In the genomic region with DNA sequence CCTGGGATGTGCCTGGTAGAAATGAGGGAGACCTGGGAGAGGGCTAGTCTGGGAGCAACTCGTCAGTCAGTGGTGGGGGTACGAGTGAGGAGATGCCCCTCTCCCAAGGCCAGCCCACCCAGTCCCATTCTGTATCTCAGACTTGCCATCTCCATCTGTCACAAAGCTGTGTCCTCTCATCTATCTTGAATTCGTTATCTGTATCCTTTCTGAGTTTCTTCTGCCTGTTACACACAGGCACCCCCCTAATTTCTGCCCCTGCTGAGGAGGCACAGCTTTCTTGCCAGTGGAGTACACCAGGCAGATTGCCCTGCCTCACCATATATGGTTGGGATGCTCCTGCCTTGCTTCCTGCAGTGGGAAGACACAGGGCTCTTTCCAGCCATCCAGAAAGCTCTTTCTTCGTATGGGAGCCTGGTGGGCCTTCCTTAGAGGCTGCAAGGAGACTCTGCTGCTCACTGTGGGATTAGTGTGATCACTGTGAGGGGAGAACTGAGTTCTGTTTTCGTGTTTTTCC, we compare ENCODE assay signal across 12 mouse cellular contexts. TPM values are rescaled to one million over a fixed set of nuclear protein-coding genes. Genes with fewer than 3 reads are reported as not detected.
DNase-seq lines count a peak whose midpoint lies in the region; TF ChIP-seq lines count a peak whose summit lies in the region.
"Had no signal": no experiment of that assay in that cellular context is flagged by ENCODE, and none has a peak within 500 bp of the region (broad histone marks: within the 10 kb centered on the region; RNA-seq: fewer than 3 reads in every experiment).

No protein-coding gene starts in this region.

- no peak for TF ChIP-seq POLR2A in heart, adult 2 months (IDR thresholded peaks at IDR 0.05; ENCODE audit: insufficient read depth, low read depth, low read length)
- TF ChIP-seq POLR2A in myocyte (IDR thresholded peaks at IDR 0.05; ENCODE audit: insufficient read length, low read depth), result no peak
- no peak for TF ChIP-seq POLR2A in kidney, adult 2 months (IDR thresholded peaks at IDR 0.05; ENCODE audit: low read depth, low read length)

- peak; percentile 35 to 44 for DNase-seq in cerebellum, adult 18-20 months
- no peak for DNase-seq in cerebellum, adult 9-10 months
- peak in 1 of 2 experiments; percentile 31 for DNase-seq in heart, adult 2 months
- no peak for DNase-seq in heart, postnatal 4 days
- peak; percentile 41 to 83 for DNase-seq in left cerebral cortex, postnatal 25 days (ENCODE audit: low spot score in 2 of 2)
- DNase-seq in left cerebral cortex, adult 18-20 months (ENCODE audit: low spot score in 2 of 2), result no peak
- no peak for DNase-seq in kidney, adult 2 months
- DNase-seq: adrenal gland, postnatal 10 days; retina, postnatal 1 day had no signal

- H3K79me2 ChIP-seq in heart, adult 2 months (replicated peaks; ENCODE audit: control insufficient read depth, insufficient read depth, low read length), result peaks cover 9% of the 10 kb centered on the region
- peaks cover 88% of the 10 kb centered on the region for H3K79me2 ChIP-seq in myocyte (ENCODE audit: control insufficient read depth, insufficient read depth)

- TF ChIP-seq CTCF in heart, adult 2 months (IDR thresholded peaks at IDR 0.05), result no peak
- no peak for TF ChIP-seq CTCF in kidney, adult 2 months (conservative IDR thresholded peaks at IDR 0.05; ENCODE audit: insufficient read depth, insufficient read length, low read depth, low read length)

- H3K4me2 ChIP-seq in myocyte (ENCODE audit: low read depth), result peak overlapping the region; percentile 65
- H3K4me2 ChIP-seq: kidney, embryonic 15.5 days; liver, embryonic 12.5 days had no signal

- no peak overlapping the region for H3ac ChIP-seq in myocyte (ENCODE audit: control insufficient read depth, insufficient read length)

- no peak overlapping the region for H3K9ac ChIP-seq in heart, adult 2 months (ENCODE audit: low read depth, low read length)
- H3K9ac ChIP-seq: kidney, embryonic 15.5 days; liver, embryonic 12.5 days had no signal

- peak overlapping the region; percentile 94 for H3K27ac ChIP-seq in heart, adult 2 months
- no peak overlapping the region for H3K27ac ChIP-seq in kidney, adult 2 months (ENCODE audit: insufficient read depth, low read depth, low read length)
- H3K27ac ChIP-seq: kidney, embryonic 15.5 days; liver, embryonic 12.5 days had no signal

- intact Hi-C loops in heart, adult 2 months (cut with DNase I), result loop anchor here (2.0 kb wide), 1 partner anchor 17 kb away; no protein-coding TSS in a partner anchor
- intact Hi-C loops in left cerebral cortex, postnatal 25 days (cut with DNase I), result no loop called here

- no peak for TF ChIP-seq EP300 in heart, adult 2 months (IDR thresholded peaks at IDR 0.05; ENCODE audit: insufficient read depth, low read depth, low read length)

- H3K4me1 ChIP-seq in heart, adult 2 months (ENCODE audit: control insufficient read depth, insufficient read depth, low read length), result peaks cover 57% of the 10 kb centered on the region
- H3K4me1 ChIP-seq in kidney, adult 2 months (ENCODE audit: control insufficient read depth, insufficient read depth, low read length), result 0 out of 2 replicates have a peak, but pooled peaks cover 5% of the 10 kb centered on the region

- H3K27me3 ChIP-seq in heart, adult 2 months (ENCODE audit: control insufficient read depth, insufficient read depth, low read length), result no peaks in the 10 kb centered on the region
- no peaks in the 10 kb centered on the region for H3K27me3 ChIP-seq in myocyte (ENCODE audit: control insufficient read depth, insufficient read depth, insufficient read length)
- H3K27me3 ChIP-seq in kidney, adult 2 months (replicated peaks; ENCODE audit: control insufficient read depth, insufficient read depth, low read length), result no peaks in the 10 kb centered on the region
- H3K27me3 ChIP-seq: kidney, embryonic 15.5 days; liver, embryonic 12.5 days had no signal

- no peak overlapping the region for H3K4me3 ChIP-seq in heart, adult 2 months
- no peak overlapping the region for H3K4me3 ChIP-seq in myocyte
- no peak overlapping the region for H3K4me3 ChIP-seq in kidney, adult 2 months (ENCODE audit: insufficient read depth, low read depth, low read length)
- H3K4me3 ChIP-seq: kidney, embryonic 15.5 days; liver, embryonic 12.5 days had no signal

- H3K36me3 ChIP-seq in heart, adult 2 months (ENCODE audit: control insufficient read depth, insufficient read depth, low read length), result peaks cover 32% of the 10 kb centered on the region
- no peaks in the 10 kb centered on the region for H3K36me3 ChIP-seq in myocyte (ENCODE audit: control insufficient read depth, insufficient read depth)
- no peaks in the 10 kb centered on the region for H3K36me3 ChIP-seq in kidney, adult 2 months (ENCODE audit: control insufficient read depth, insufficient read depth, low read length)

- WGBS in heart, adult 2 months, result 62% methylated on average over 5 of the region's 5 CpGs
- WGBS in kidney, adult 2 months, result 76% methylated on average over 5 of the region's 5 CpGs

TF ChIP-seq in myocyte, 11 proteins besides CTCF, POLR2A, EP300 and RAD21:
- TF ChIP-seq USF1 (IDR thresholded peaks at IDR 0.05; ENCODE audit: low read depth) (no peak), SRF (IDR thresholded peaks at IDR 0.05; ENCODE audit: control insufficient read depth, insufficient read length, low read depth) (peak; percentile 79)
TF ChIP-seq in myocyte: peak in this region for 1.

RNA-seq across cellular contexts. Expression of gene Bicd2, which starts 12.7 kb away (rescaled TPM):
- 10 to 100 TPM; 72.4 to 77.6 TPM for total RNA-seq in heart, adult 2 months (2021)
- 44.5 and 64.2 TPM in 2 replicates for polyA plus RNA-seq in heart, adult 2 months (2012; rRNA removed)
- 10 to 100 TPM; 80.9 to 84.3 TPM for total RNA-seq in heart, postnatal 4 days (2021)
- 10 to 100 TPM; 48.5 to 51.0 TPM for total RNA-seq in left cerebral cortex, postnatal 25 days (2021)
- total RNA-seq in left cerebral cortex, adult 18-20 months (2021), result 10 to 100 TPM; 46.4 to 48.6 TPM
- 94.9 TPM for polyA plus RNA-seq in myocyte (2012; fragmentation: generic; extraction: Trizol)
- 17.0 and 17.6 TPM in 2 replicates for polyA plus RNA-seq in kidney, adult 2 months (2012; rRNA removed)

RNA-seq across cellular contexts. Expression of gene Fgd3, which starts 33.9 kb away (rescaled TPM):
- 1 to 10 TPM in 1 of 2 experiments, under 1 TPM in 1; 0.96 to 1.0 TPM for total RNA-seq in heart, adult 2 months (2021)
- 0.96 and 0.97 TPM in 2 replicates for polyA plus RNA-seq in heart, adult 2 months (2012; rRNA removed)
- under 1 TPM; 0.27 to 0.55 TPM for total RNA-seq in heart, postnatal 4 days (2021)
- 1 to 10 TPM; 6.3 to 6.8 TPM for total RNA-seq in left cerebral cortex, postnatal 25 days (2021)
- total RNA-seq in left cerebral cortex, adult 18-20 months (2021), result 1 to 10 TPM; 5.0 to 5.9 TPM
- 15.5 TPM for polyA plus RNA-seq in myocyte (2012; fragmentation: generic; extraction: Trizol)
- polyA plus RNA-seq in kidney, adult 2 months (2012; rRNA removed), result 6.2 and 6.3 TPM in 2 replicates

Comparison
In these comparisons a context has a peak if more than half of its experiments do, and no peak if none do; other contexts are left out.
1. DNase-seq: peak in cerebellum, adult 18-20 months (2 of 2) and left cerebral cortex, postnatal 25 days (2 of 2); none in cerebellum, adult 9-10 months (single experiment), heart, postnatal 4 days (single experiment), left cerebral cortex, adult 18-20 months (0 of 2) and kidney, adult 2 months (single experiment).